Mouse (Mus musculus) embryonic facial prominence, embryonic 12.5 days (tissue): ENCODE measurements around the gene Lrrn2. TPM values are rescaled to one million over a fixed set of nuclear protein-coding genes. Genes with fewer than 3 reads are reported as not detected.

Experiments
- ATAC-seq: fragments of 200-750 bp; cut with Nextera tagmentation; 2 replicates; pipeline ENCODE4 v1.8.0; 2017; ENCODE audit not compliant: insufficient number of reproducible peaks, insufficient read depth, low FRiP score, low TSS enrichment
- H3K27ac ChIP-seq: fragments of 300-500 bp; sonication (generic); 2 replicates; pipeline ENCODE4 v1.5.1; 2016; ENCODE audit warnings: mild to moderate bottlenecking
- H3K27me3 ChIP-seq: fragments of 300-500 bp; sonication (generic); 2 replicates; pipeline ENCODE4 v1.6.1; 2016; ENCODE audit warnings: mild to moderate bottlenecking, moderate library complexity
- H3K36me3 ChIP-seq: fragments of 300-500 bp; sonication (generic); 2 replicates; pipeline ENCODE4 v1.6.1; 2016; ENCODE audit warnings: mild to moderate bottlenecking
- H3K4me1 ChIP-seq: fragments of 300-500 bp; sonication (generic); 2 replicates; pipeline ENCODE4 v1.6.1; 2016
- H3K4me2 ChIP-seq: fragments of 300-500 bp; sonication (generic); replicated peaks from 2 replicates; pipeline ENCODE4 v1.6.1; 2016; ENCODE audit warnings: mild to moderate bottlenecking, moderate library complexity
- H3K4me3 ChIP-seq: fragments of 300-500 bp; sonication (generic); 2 replicates; pipeline ENCODE4 v1.5.1; 2016; ENCODE audit warnings: mild to moderate bottlenecking
- H3K9ac ChIP-seq: fragments of 300-500 bp; sonication (generic); 2 replicates; pipeline ENCODE4 v1.6.1; 2016; ENCODE audit warnings: mild to moderate bottlenecking, moderate library complexity
- H3K9me3 ChIP-seq: fragments of 300-500 bp; sonication (generic); 2 replicates; pipeline ENCODE4 v1.6.1; 2016; ENCODE audit warnings: mild to moderate bottlenecking, moderate library complexity
- WGBS: fragments of 180-500 bp; shearing (Covaris S2); methylation state at CpG from one replicate; pipeline ENCODE4 v1.1.7; 2016; 5-methylcytosine and 5-hydroxymethylcytosine counted together
- polyA plus RNA-seq: library from polyadenylated mRNA; unstranded; fragments of >200 nt; fragmentation: Nextera tagmentation; extraction: Ambion mirVana; gene quantifications from 2 replicates; pipeline ENCODE4 v1.2.1, GENCODE M21; 2016

Gene Lrrn2
- 6.6 and 6.9 TPM in 2 replicates for polyA plus RNA-seq

DNA sequence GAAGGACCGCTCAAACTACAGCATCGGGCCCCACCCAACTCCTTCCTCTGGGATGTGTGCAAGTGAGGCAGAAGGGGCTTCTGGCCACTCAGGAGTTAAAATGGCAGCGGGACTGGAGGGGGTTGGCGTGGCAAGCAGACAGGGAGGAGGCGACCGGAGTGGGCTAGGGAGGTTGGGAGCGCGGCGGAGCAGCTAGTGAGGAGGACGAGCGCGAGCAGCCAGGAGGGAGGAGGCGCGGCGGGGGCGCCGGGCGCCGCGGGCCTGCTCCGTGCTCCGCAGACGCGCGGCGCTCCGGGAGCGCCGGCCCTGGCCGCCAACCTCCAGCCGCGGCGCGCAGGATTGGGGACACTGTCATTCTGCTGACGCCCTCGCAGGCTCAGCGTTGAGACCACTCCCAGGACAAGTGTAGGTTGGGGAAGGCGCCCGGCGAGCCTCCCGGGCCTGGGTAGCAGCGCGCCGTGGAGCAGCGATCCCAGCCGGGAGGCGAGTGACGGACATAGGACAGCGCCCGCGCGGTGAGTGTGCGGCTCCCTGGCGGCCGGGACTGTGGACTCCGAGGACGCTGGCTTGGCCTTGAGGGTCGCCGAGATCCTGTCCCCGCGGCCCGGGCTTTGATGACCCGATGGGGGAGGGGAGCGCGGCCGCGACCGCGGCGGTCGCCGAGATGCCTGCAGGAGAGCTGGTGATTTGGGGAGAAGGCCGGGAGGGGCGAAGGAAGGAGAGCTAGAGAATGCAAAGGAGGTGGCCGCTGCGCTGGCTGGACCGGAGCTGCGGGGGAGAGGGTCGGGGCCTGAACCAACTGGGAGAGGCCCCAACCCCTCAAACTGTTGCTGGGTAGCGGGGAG, at the start of gene Lrrn2:
Gene Lrrn2 (plus strand): TSS at position 113 of the 845 bp plus-strand sequence.
- peak; percentile 70 for ATAC-seq
- WGBS, result under 1% methylated on average over 76 of the region's 80 CpGs
- Histone ChIP-seq H3K36me3 (no peaks in the 10 kb centered on the region), H3K4me3 (peak within 1 kb of the TSS; percentile 63), H3K4me1 (peaks cover 16% of the 10 kb centered on the region), H3K9me3 (no peaks in the 10 kb centered on the region), H3K27me3 (peaks cover 59% of the 10 kb centered on the region), H3K27ac (no peak within 1 kb of the TSS), H3K9ac (peak within 1 kb of the TSS; percentile 60), H3K4me2 (peak within 1 kb of the TSS; percentile 97)

GRCm38 (mm10) chr1:132831963-132832362, 48.1 kb upstream of the Lrrn2 start:
- Histone ChIP-seq H3K27ac (no peak overlapping the region), H3K4me2 (no peak overlapping the region), H3K9ac (no peak overlapping the region), H3K36me3 (no peaks in the 10 kb centered on the region), H3K4me3 (no peak overlapping the region), H3K9me3 (no peaks in the 10 kb centered on the region), H3K4me1 (no peaks in the 10 kb centered on the region), H3K27me3 (no peaks in the 10 kb centered on the region)
- no peak for ATAC-seq
- WGBS, result 90% methylated on average over 4 of the region's 4 CpGs

DNA sequence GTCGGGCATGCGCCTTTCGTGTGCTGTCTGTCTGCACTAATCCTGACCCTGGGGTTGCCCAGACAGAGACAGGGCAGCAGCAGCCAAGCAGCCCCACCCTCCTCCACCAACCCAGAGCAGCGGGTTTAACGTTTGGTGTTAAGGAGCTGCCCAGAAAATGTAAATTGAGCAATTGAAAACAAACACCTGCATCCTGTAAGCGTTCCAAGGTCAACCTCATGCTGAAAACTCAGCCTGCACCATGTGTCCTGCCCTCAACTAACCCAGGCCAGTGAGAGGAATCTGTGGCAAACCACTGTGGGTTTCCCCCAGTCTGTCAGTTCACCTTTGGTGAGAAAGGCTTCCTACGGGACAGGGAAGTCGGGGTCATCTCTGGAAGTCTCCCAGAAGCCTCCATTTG, 46.0 kb upstream of the Lrrn2 start:
- H3K4me2 ChIP-seq, result no peak overlapping the region
- no peaks in the 10 kb centered on the region for H3K27me3 ChIP-seq
- no peak for ATAC-seq
- no peak overlapping the region for H3K4me3 ChIP-seq
- H3K36me3 ChIP-seq, result no peaks in the 10 kb centered on the region
- no peaks in the 10 kb centered on the region for H3K4me1 ChIP-seq
- H3K27ac ChIP-seq, result no peak overlapping the region
- no peak overlapping the region for H3K9ac ChIP-seq
- 61% methylated on average over 8 of the region's 8 CpGs for WGBS
- no peaks in the 10 kb centered on the region for H3K9me3 ChIP-seq

DNA sequence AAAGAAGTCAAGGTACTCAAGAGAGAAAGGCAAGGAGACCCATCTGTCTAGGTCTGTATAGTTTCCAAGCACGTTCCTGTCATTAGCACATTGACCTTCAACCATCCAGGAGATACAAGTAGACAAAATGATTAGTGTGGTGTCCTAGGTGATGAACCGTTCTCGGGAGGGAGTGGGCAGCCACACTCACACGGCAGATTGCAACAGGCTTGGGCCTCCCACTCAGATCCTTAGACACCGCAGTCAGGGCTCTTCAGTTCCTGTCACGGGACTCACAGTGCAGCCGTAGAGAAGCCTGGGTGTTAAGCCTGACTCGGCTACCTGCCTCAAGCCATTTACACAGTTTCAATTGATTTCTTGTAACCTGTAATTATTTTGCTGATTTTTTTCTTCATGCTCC, 43.2 kb upstream of the Lrrn2 start:
- Histone ChIP-seq H3K36me3 (no peaks in the 10 kb centered on the region), H3K27me3 (no peaks in the 10 kb centered on the region), H3K9ac (no peak overlapping the region), H3K27ac (no peak overlapping the region), H3K4me3 (no peak overlapping the region), H3K4me1 (no peaks in the 10 kb centered on the region), H3K9me3 (no peaks in the 10 kb centered on the region), H3K4me2 (no peak overlapping the region)
- no peak for ATAC-seq
- WGBS, result 66% methylated on average over 8 of the region's 8 CpGs

GRCm38 (mm10) chr1:132837691-132838090, 42.4 kb upstream of the Lrrn2 start:
- Histone ChIP-seq H3K4me3 (no peak overlapping the region), H3K9me3 (no peaks in the 10 kb centered on the region), H3K4me1 (no peaks in the 10 kb centered on the region), H3K27me3 (no peaks in the 10 kb centered on the region), H3K36me3 (no peaks in the 10 kb centered on the region), H3K9ac (no peak overlapping the region), H3K4me2 (no peak overlapping the region), H3K27ac (no peak overlapping the region)
- WGBS, result 77% methylated on average over 5 of the region's 5 CpGs
- ATAC-seq, result no peak

- no peaks in the 10 kb centered on the region for H3K27me3 ChIP-seq
- H3K9ac ChIP-seq, result no peak overlapping the region
- WGBS, result 86% methylated on average over 1 of the region's 1 CpGs
- no peak overlapping the region for H3K4me3 ChIP-seq
- no peaks in the 10 kb centered on the region for H3K9me3 ChIP-seq
- H3K4me1 ChIP-seq, result no peaks in the 10 kb centered on the region
- no peak for ATAC-seq
- no peak overlapping the region for H3K4me2 ChIP-seq
- H3K36me3 ChIP-seq, result no peaks in the 10 kb centered on the region
- no peak overlapping the region for H3K27ac ChIP-seq
Measured at GRCm38 (mm10) chr1:132838371-132838770, 41.7 kb upstream of the Lrrn2 start.

- H3K4me2 ChIP-seq, result no peak overlapping the region
- H3K9me3 ChIP-seq, result no peaks in the 10 kb centered on the region
- WGBS, result 81% methylated on average over 10 of the region's 10 CpGs
- no peak overlapping the region for H3K9ac ChIP-seq
- H3K4me3 ChIP-seq, result no peak overlapping the region
- H3K27me3 ChIP-seq, result no peaks in the 10 kb centered on the region
- H3K36me3 ChIP-seq, result no peaks in the 10 kb centered on the region
- H3K4me1 ChIP-seq, result no peaks in the 10 kb centered on the region
- ATAC-seq, result no peak
- no peak overlapping the region for H3K27ac ChIP-seq
Measured at GRCm38 (mm10) chr1:132843612-132844011, 36.5 kb upstream of the Lrrn2 start.

DNA sequence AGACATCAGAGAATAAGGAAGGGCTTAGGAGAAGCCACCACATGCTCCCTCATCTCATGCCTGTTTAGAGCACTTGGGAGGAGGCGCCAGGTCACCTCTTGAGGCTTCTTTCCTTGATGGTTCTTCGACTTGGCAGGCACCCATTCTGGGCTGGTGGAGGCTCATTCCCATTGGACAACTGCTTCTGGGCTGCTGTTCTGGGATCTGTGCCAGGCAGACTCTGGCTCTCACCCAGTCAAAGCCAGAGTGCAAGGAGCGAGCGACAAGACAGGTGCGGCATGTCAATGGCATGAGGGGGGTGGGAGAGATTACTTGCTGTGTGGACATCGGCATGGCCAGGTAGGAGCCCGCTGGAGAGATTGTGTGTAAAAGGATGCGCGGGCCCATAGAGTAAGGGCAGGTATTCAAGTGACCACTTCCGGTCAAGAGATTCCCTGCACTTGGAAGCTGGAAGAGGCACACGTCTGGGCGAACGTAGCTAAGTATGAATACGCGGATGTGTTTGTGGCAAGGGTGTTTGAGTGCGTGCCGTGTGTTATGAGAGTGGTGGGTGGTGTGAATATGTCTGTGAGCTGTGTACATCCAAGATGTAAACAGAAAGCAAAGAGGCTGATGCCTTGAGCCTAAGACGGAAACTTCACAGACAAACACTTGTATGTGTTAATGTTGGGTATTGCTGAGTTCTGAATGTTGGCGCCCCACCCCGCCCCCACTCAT, 35.8 kb upstream of the Lrrn2 start:
- H3K9me3 ChIP-seq, result no peaks in the 10 kb centered on the region
- WGBS, result 94% methylated on average over 20 of the region's 20 CpGs
- no peak overlapping the region for H3K27ac ChIP-seq
- no peak overlapping the region for H3K4me2 ChIP-seq
- no peaks in the 10 kb centered on the region for H3K27me3 ChIP-seq
- ATAC-seq, result no peak
- H3K36me3 ChIP-seq, result no peaks in the 10 kb centered on the region
- H3K9ac ChIP-seq, result no peak overlapping the region
- no peak overlapping the region for H3K4me3 ChIP-seq
- H3K4me1 ChIP-seq, result no peaks in the 10 kb centered on the region

- Histone ChIP-seq H3K27me3 (no peaks in the 10 kb centered on the region), H3K27ac (no peak overlapping the region), H3K9ac (no peak overlapping the region), H3K4me3 (no peak overlapping the region), H3K4me1 (no peaks in the 10 kb centered on the region), H3K36me3 (no peaks in the 10 kb centered on the region), H3K9me3 (no peaks in the 10 kb centered on the region), H3K4me2 (no peak overlapping the region)
- no peak for ATAC-seq
- 89% methylated on average over 8 of the region's 8 CpGs for WGBS
Measured at GRCm38 (mm10) chr1:132845766-132846165, 34.3 kb upstream of the Lrrn2 start.

- Histone ChIP-seq H3K4me3 (no peak overlapping the region), H3K27me3 (0 out of 2 replicates have a peak, but pooled peaks cover 8% of the 10 kb centered on the region), H3K4me2 (no peak overlapping the region), H3K9me3 (no peaks in the 10 kb centered on the region), H3K4me1 (peaks cover 4% of the 10 kb centered on the region; the same call in 1 of the 2 replicates), H3K27ac (no peak overlapping the region), H3K36me3 (no peaks in the 10 kb centered on the region), H3K9ac (no peak overlapping the region)
- ATAC-seq, result no peak
- 43% methylated on average over 5 of the region's 5 CpGs for WGBS
Measured at GRCm38 (mm10) chr1:132850809-132851208, 29.3 kb upstream of the Lrrn2 start.

DNA sequence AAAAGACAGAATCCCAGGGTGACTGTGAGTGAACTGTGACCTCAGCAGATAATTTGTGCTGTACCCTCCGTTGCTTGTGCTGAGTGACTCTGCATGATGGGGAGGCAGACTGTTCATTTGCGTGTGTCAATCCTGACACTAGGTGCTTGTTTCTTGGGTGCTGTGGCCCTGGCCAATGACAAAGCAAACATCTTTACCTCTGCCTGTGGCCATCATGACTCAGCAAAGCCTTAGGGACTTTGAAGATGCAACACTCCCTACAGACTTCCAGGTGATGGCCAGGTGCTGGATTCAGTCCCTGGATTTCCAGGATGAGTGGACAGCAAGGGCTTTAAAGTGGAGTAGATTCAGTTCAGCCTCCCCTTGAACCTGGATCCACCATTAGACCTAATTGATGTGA, 28.8 kb upstream of the Lrrn2 start:
- peaks cover 4% of the 10 kb centered on the region; the same call in 1 of the 2 replicates for H3K4me1 ChIP-seq
- ATAC-seq, result no peak
- H3K4me2 ChIP-seq, result no peak overlapping the region
- 0 out of 2 replicates have a peak, but pooled peaks cover 8% of the 10 kb centered on the region for H3K27me3 ChIP-seq
- H3K27ac ChIP-seq, result no peak overlapping the region
- H3K9me3 ChIP-seq, result no peaks in the 10 kb centered on the region
- H3K9ac ChIP-seq, result no peak overlapping the region
- no peaks in the 10 kb centered on the region for H3K36me3 ChIP-seq
- H3K4me3 ChIP-seq, result no peak overlapping the region
- 67% methylated on average over 2 of the region's 2 CpGs for WGBS

- Histone ChIP-seq H3K4me3 (no peak overlapping the region), H3K36me3 (no peaks in the 10 kb centered on the region), H3K9me3 (no peaks in the 10 kb centered on the region), H3K9ac (no peak overlapping the region), H3K27ac (no peak overlapping the region), H3K4me1 (peaks cover 4% of the 10 kb centered on the region; the same call in 1 of the 2 replicates), H3K27me3 (0 out of 2 replicates have a peak, but pooled peaks cover 8% of the 10 kb centered on the region), H3K4me2 (no peak overlapping the region)
- WGBS, result 36% methylated on average over 4 of the region's 4 CpGs
- ATAC-seq, result no peak
Measured at GRCm38 (mm10) chr1:132851771-132852170, 28.3 kb upstream of the Lrrn2 start.
